Mouse (Mus musculus): ENCODE measurements around the gene Serpinb6e.

- TF ChIP-seq POLR2A (IDR thresholded peaks at IDR 0.05; ENCODE audit: low read depth, low read length) (no peak), CTCF (IDR thresholded peaks at IDR 0.05; ENCODE audit: extremely low read depth, insufficient read depth, insufficient read length, insufficient replicate concordance) (no peak)
Observed at GRCm38 (mm10) chr13:33843308-33843707, at the start of gene Serpinb6e.
